Mouse (Mus musculus) liver, embryonic 14.5 days (tissue): ENCODE results near the gene Mical2.

Experiments
- CTCF ChIP-seq: IDR thresholded peaks from 2 replicates; pipeline ENCODE4 v1.5.1; 2016; ENCODE audit warnings: antibody characterized with exemption, low read depth, control low read depth
- EP300 ChIP-seq: IDR thresholded peaks from 2 replicates; pipeline ENCODE4 v1.6.1; 2016; ENCODE audit warnings: antibody characterized with exemption, low read depth

DNA sequence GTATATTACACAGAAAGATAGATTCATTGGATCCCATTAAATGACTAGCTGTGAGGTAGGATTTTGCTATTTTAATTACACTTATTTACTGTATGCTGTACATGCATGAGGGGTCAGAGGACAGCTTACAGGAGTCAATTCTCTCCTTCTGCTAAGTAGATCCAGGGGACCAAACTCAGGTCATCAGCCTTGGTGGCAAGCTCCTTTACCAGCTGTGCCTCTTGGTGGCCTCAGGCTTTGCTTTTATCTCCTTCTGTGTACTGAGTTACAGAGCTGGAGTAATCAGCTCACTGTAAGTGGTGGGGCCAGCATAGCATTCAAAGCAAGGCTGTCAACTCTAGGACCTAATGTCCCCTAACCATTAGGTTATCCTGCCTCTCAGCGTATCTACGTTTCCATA is 229.3 kb downstream of the Mical2 start:
- no peak for TF ChIP-seq CTCF
- TF ChIP-seq EP300: no peak
